Mouse (Mus musculus) urinary bladder, adult 18-20 months (tissue): ENCODE data around the gene Mcur1.

Experiments
- DNase-seq, 2 experiments: peaks; one replicate each; pipeline ENCODE4 v3.0.0; 2022; ENCODE audit warnings: low spot score in 2 of 2, mixed read lengths in 2 of 2

Mcur1 gene

GRCm38 (mm10) chr13:43525363-43526134 lies 34.4 kb downstream of the Mcur1 start:
- DNase-seq, result peak in 1 of 2 experiments; percentile 47

- peak; percentile 42 to 68 for DNase-seq
Observed at GRCm38 (mm10) chr13:43524491-43525362, 35.3 kb downstream of the Mcur1 start.

DNA sequence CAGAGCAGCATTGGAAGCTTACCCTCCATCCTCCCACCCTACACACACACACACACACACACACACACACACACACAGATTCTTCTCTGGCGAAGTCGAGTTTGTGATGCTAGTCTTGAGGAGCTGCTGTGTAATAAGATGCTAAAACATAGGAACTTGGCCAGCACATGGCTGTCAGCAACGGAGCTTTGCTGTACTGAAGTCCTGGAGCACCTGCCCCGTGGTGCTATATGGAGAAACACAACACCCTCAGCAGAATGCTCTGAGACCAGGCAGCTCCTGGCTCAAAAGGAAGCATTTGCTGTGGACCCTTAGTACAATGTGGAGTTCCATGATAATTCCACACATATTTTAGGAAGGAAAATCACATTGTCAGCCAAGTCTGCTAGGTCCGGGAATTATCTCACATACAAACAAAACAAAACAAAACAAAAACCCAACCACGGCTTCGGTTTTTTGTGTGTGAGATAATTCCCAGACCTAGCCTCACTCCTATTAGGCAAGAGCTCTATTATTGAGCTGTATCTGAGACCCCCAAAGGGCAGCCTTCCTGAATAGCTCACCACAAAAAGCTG lies 36.0 kb downstream of the Mcur1 start:
- no peak for DNase-seq

DNA sequence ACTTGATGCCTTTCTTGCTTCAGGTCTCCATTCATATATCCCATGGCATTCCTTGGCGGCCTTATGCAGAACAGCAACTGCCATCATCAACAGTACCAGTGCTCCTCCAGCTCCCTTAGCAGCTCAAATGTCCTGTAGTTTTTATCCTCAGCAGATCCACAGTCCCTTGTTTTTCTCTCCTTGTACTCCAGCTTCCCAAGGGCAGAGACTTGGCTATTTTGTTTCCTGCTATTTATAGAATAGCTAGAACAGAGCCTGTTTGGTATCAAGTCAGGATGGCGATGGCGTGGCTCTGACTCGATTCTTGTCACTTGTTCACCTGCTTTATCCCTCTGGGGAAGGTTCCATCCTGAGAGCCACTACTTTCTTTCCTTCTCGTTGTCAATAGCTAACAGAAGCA lies 38.1 kb downstream of the Mcur1 start:
- DNase-seq, result no peak

- no peak for DNase-seq
Observed at GRCm38 (mm10) chr13:43519251-43519650, 40.7 kb downstream of the Mcur1 start.

DNA sequence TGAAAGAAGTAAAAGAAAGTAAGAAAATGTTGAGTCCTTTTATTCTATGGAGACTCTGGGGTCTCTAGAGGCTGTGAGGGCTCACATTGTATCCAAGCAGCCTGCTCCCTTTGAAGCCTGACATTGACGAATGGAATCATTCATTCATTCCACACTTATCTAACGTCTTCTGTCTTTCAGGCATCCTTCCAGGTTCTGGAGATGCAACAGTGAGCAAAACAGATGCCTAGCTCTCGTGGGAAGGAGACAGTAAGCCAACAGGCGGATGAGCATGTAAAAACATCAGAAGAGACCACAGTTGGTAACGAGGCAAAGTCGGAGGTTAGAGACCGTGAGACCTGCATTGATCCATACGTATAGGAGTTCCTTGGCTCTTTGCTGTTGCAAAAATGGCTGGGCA lies 42.6 kb downstream of the Mcur1 start:
- no peak for DNase-seq

- DNase-seq, result no peak
Observed at GRCm38 (mm10) chr13:43516931-43517330, 43.1 kb downstream of the Mcur1 start.

DNA sequence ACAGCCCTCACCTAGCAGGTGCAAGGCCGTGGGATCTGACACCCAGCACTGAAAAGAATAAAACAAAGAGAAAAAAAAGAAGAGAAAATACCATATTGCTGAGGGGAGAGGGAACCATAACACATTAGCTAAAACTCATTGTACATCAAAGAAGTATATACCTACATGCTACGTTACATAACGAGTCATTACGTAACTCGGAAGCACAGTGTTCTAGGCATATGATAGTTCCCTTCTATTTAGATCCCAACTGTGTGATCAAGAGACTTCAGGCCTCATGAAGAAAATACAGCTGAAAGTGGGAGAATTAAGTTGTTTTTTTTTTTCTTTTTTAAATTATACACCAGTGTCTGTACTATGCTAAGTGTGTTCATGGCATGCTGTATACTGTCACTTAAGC lies 43.9 kb downstream of the Mcur1 start:
- no peak for DNase-seq

- no peak for DNase-seq
Observed at GRCm38 (mm10) chr13:43514950-43515358, 45.0 kb downstream of the Mcur1 start.

DNA sequence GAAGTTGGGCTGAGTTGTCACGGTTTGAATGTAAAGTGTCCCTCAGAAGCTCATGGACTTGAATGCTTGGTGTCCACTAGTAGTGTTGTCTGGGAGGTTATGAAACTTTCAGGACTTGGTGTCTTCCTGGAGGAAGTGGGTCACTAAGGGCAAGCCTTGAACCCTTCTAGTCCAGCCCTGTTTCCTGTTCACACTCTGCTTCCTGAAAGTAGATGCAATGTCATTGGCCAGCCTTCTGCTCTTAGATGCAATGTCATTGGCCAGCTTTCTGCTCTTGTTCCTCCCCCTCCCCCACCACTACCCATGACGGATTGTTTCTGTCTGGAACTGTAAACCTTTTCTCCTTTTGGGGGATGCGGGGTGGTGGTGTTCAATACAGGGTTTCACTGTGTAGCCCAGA lies 47.3 kb downstream of the Mcur1 start:
- no peak for DNase-seq

DNA sequence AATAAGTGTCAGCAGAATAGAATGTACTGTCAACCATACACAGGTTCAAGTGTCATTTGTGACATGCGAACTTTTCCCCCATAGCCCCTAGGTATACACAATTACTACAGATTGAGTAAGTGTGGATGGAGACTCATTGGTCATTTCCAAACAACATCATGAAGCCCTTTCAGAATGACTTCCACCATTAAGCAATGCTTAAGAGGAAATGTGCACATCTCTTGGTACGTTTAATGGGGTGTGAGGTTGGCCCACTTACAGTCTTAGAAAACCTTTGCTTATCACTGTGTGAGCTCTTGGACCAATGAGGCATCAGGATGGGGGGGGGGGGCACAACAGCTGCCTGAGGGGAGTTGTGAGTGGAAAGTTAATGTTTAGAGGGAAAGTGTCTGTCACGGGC lies 54.2 kb downstream of the Mcur1 start:
- no peak for DNase-seq

DNA sequence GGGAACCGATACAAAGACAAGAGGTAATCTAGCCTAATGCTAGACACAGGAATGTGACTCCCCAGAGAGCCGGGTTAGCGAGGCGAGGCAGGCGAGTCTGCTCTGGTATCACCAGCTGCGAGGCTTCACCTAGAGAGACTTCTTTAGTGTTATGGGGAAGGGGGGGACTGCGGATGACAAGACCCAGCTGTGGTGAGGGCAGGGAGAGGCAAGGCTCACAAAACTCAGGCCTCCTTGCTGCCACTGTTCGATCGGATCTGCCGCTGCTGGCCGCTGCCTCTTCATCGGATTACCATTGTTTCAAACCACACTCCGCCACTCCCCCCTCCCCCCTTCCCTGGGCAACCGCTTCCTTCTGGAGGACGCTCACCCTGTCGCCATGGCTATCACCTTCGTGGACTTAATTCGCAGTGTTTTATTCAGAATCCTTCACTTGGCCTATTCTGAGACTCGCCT lies 56.6 kb downstream of the Mcur1 start:
- DNase-seq, result peak; percentile 19 to 58

- DNase-seq, result no peak
Observed at GRCm38 (mm10) chr13:43501601-43502000, 58.4 kb downstream of the Mcur1 start.

DNA sequence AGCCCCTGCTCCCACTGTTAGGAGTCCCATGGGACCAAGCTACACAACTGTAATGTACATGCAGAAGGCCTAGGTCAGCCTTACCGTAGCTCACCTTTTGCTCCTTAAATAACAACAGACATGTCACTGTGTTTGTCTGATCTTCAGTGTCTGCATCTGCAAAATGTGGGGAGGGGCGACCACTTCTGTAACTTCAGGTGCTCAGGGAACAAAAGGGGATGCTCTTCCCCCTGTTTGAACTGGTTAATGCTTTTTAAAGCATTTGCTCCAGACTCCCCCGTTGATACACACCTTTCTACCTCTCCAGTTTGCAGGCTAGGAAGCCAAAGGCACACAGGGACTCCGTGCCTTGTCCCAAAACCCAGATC lies 59.5 kb downstream of the Mcur1 start:
- no peak for DNase-seq

- DNase-seq, result no peak
Observed at GRCm38 (mm10) chr13:43499731-43500482, 60.1 kb downstream of the Mcur1 start.

DNA sequence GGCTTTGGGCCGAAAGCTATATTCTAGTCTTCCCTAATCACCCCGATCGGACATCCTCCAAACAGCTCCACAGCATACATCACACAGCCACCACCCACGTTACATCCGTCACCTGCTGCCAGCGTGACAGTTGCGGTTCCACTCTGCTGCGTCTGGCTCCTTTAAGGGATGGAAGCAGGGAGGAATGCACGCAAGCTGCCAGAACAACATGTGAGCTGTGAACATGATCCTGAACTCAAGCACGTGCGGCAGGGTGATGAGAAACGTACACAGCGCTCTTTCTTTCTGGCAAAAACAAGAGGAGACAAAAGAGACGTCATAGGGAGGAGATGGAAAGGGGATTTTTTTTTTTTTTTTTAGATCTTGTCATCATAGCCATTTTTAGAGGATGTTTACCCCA lies 61.1 kb downstream of the Mcur1 start:
- DNase-seq, result no peak

DNA sequence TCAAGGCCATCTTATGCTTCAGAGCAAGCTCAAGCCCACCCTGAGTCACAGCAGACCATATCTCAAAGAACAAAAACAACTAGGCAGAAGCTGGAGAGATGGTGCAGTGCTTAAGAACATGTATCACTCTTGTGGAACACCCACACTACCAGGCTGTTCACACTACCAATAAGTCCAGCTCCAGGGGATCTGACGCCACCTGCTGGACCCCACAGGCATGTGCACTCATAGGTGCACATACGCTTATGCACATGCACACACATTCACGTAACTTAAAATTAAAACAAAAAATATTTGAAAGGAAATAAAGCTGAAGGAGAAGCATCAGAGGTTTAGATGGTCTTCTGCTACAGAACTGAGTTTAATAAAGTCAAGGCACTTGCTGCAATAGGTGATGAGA lies 62.2 kb downstream of the Mcur1 start:
- no peak for DNase-seq

GRCm38 (mm10) chr13:43496660-43497059 lies 63.3 kb downstream of the Mcur1 start:
- DNase-seq, result no peak

GRCm38 (mm10) chr13:43495645-43496044 lies 64.3 kb downstream of the Mcur1 start:
- DNase-seq, result no peak

DNA sequence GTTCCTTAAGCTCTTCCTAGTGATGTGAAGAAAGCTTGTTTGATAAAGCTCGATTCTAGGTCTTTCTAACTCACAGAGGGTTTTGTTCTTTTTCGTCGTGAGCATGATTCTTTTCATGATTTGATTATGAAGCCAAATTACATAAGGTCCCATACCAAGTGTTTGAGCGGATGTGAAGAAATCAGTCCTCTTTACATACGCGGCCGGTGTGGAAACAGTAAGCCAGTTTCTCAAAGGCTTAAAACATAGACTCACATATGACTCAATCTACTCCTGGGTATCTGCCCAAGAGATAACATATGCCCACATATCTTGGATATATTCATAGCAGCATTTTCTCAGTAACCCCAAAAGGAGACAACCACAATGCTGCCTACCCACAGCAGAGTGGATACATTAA lies 66.3 kb downstream of the Mcur1 start:
- no peak for DNase-seq

DNA sequence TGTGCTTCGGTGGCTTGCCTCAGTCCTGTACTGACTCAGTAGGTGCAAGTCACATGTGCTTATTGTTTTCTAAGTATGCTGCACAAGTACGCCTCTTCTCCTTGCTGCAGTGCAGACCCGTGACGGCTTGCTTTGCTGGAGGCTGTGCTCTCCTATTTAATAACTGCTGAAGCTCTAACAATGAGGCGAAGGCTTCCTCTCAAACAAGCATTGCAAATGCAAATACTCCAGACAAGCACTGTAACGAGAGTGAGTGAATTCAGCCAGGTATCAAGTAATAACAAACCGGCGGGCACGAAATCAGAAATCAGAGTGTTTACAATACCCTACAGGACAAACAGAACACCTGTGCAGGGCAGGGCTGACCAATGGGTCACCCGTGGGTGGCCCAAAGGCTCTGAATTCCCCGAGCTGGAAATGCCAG lies 66.9 kb downstream of the Mcur1 start:
- DNase-seq, result no peak
